Mouse (Mus musculus) skeletal muscle tissue, adult 2 months (tissue): ENCODE results near the gene 3425401B19Rik.

Experiments
- DNase-seq: peaks from one replicate; pipeline ENCODE4 v3.0.0-alpha.2; 2012; ENCODE audit warnings: low read depth, low spot score

The 3425401B19Rik gene

DNA sequence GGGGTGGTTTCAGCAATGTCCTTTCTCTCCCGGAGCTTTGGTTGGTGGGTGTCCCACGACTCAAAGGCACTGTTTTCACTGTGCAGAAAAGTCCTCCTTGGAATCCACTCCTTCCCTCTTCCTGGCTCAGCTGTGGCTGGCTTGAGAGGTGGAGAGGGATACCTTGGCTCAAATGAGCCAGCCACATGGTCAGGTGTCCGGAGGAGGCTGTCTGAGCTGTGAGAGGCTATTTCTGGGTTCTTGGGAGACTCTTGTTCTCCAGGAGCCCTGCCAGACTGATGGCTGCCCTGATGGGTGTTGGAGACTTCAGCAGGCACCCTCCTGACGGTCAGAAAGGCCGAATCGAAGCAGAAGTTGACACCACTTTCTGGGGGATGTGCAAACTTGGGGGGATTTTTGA lies 22.0 kb downstream of the 3425401B19Rik start:
- DNase-seq, result peak; percentile 71

DNA sequence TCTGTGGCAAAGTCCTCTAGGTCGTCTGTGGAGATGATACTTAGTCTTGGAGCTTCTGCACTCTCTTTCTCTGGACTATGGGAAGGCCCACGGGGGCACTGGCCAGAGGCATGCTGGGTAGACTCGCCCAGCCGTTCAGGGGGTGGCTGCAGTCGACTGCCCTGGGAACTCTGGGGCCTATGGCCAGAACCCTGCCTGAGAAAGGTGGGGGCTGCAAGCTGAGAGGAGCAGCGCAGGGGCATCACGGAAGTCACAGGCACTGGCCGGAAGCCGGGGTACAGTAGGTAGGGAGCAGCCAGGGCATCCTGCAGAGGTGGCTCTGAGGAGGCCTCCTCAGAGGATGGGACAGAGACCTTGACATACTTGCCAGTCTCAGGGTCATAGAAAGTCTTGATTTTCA lies 25.3 kb downstream of the 3425401B19Rik start:
- DNase-seq, result no peak

DNA sequence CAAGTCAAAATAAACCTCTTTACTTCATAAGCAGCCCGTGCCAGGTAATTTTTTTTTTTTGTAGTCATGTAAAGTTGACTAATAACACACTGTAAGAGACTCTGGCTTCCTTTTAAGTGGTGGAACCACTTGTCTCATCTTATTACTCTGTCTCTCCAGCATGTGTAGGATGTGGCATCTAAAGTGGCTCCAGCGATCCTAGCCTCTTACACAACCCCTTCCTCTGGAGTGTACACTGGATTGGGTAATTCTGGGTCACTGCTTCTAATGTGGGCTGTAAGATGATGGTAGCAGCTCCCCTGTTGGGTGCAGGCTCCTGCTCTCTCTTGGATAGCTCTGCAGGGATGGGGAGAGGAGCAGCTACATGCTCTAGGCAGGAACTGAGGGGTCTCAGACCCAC lies 46.6 kb downstream of the 3425401B19Rik start:
- no peak for DNase-seq

DNA sequence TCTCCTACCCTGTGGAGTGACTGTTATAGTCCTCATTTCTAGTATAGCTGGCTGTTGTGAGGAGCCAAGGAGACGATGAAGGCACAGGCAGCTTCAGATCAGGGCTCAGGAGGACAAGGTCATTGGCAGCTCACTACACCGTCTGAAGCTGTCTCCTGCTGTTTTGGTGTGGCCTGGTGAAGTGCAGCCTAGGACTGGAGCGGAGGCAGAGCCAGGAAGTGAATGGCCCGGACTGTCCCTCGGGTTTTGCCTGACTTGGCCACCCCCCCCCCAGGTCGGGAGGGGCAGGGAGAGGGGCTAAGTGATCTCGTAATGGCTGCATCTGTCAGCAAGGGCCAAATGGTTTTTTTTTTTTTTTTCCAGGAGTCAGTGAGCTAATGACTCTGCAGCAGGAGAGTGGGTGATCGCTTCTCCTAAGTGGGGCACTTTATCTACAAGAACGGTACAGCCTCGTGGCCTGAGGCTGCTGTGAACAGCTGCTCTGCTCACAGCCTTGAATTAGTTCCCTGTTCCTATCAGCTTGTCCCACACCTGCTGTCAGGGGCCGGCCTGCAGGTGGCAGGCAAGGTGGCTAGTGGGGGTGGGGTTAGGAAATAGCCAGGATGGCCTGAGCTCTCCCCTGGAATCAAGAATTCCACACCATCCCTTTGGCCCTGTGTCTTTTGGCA lies 50.9 kb downstream of the 3425401B19Rik start:
- no peak for DNase-seq

DNA sequence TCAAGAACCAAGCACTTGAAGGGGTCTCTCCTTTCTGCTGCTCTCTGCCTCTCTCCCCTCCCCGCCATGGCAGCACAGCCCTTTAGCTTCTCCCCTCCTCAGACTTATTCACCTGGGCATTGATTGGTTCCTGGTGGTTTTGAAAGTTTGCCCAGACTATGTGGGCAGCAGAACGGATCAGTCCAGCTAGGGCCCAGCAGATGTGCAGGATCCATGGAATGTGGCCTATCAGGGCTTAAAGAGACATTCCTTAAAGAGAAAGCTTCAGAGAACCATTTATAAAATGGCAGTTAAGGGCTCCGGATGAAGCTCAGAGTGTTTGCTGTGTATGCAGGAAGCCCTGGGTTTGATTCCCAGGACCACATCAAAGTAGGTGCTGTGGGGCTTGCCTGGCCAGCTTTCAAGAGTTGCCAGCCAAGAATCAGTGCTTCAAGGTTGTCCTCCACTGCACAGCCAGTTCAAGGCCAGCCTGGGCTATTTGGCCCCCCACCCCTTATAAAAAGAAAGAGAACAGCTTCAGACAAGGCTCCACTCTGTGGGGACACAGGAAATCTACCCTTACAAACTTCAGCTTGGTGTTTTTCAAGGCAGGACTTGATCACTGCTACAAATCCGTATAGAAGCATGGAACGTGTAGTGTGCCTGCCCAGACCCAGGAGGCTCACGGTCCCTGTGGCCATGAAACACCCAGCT lies 52.0 kb downstream of the 3425401B19Rik start:
- DNase-seq, result no peak

DNA sequence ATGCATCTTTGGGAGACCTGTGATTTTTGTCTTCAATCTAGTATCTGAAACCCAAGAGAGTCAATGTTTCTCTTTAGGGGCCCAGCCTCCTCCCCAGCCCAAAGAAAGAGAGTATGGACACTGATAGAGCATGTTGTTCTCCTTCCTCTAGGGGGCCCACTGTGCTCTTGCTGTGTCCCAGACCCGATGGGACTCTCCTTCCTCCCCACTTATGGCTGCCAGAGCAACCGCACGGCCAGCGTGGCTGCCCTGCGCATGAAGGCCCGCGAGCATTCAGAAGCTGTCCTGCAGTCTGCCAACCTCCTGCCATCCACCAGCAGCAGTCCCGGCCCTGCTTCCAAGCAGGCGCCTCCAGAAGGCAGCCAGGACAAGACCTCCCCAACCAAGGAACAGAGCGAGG lies 56.5 kb downstream of the 3425401B19Rik start:
- DNase-seq, result no peak

DNA sequence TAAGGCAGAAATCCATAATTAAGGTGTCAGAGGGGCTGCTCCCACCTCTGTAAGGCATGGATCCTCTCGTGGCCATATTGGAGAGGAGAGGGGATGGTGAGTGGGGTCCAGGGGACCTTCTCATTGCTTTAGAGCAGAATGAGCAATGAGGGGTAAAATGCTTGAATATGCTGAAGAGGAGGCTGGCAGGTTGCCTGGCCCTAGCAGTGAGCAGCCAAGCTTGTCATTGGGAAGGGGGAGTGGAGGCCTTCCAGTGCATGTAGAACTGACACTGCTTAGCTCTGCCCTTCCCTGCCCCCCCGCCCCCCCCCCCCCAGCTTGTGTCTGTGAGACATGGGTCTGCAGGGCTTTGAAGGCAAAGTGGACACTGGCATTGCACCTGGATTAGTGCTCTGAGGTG lies 57.8 kb downstream of the 3425401B19Rik start:
- no peak for DNase-seq

DNA sequence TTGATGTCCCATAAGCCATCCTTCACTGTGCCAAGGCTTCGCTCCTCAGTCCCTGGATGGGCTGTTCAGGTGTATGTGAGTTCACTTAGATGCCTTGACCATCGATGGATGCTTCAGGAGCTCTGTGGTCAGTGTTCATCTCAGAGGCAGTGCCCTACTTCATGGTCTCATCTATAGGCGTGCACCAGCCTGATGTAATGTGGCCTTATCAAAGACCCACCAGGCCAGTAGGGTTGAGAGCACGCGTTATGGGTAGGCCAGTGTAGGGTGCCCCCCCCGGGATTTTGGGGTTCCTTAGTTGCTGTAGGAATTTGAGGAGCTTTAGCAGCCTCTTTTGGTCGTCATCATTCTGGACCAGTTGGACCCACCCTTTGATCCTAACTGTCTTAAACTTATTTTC lies 60.3 kb downstream of the 3425401B19Rik start:
- no peak for DNase-seq

DNA sequence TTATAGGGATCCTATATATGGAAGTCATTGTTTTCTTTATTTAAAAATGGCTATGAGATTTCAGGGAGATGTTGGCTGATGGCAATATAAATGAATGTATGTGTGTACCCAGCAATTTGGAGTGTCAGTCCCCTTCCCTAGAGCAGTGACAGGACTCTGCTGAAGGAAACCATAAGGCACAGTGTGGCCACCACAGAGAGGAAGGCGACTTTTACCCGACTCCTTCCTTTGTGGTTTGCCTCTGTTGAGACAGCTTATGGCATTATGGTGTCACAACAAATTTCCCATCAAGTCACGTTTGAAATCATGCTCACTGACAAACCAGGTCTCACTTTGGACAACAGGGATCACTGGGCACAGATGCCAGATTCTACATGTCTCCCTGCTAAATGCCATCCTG lies 60.8 kb downstream of the 3425401B19Rik start:
- DNase-seq, result no peak

DNA sequence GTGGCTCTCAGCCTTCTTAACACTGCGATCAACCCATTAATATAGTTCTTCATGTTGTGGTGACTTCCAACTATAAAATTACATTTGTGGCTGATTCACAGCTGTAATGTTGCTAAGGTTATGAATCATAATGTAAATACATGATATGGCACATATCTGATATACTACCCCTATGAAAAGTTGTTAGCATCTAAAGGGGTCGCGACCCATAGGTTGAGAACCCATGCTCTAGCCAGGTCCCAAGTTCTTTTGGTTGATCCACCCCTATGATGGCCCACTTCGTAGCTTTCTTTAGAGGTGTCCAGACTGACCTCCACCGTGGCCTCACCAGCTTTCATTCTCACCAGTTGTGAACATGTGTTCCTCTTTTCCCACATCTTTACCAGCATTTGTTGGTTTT lies 67.8 kb downstream of the 3425401B19Rik start:
- DNase-seq, result no peak

DNA sequence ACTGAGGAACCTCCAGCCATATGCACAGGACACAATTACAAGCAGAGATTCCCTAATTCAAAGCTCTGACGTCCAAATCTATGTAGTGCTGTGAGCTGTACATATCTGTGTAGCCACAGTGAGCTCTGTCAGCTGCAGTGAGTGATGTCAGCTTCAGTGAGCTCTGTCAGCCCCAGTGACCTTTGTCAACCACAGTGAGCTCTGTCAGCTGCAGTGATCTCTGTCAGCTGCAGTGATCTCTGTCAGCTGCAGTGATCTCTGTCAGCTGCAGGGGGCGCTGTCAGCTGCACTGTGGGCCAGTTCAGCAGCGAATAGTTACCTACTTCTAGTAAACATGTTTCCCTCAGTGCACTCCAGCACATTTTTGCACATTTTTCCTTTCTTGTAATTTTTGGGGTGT lies 75.7 kb downstream of the 3425401B19Rik start:
- DNase-seq, result peak; percentile 13
